Mouse (Mus musculus) embryonic facial prominence, embryonic 14.5 days (tissue): Measurements from ENCODE around the gene Atp7b. TPM values are rescaled to one million over a fixed set of nuclear protein-coding genes. Genes with fewer than 3 reads are reported as not detected.

Experiments used
- ATAC-seq: fragments of 200-750 bp; cut with Nextera tagmentation; 2 replicates; pipeline ENCODE4 v1.8.0; 2017; ENCODE audit warnings: low read depth, moderate number of reproducible peaks, moderate TSS enrichment
- DNase-seq: peaks from one replicate; pipeline ENCODE4 v3.0.0-alpha.2; 2015; ENCODE audit warnings: low spot score
- H3K27ac ChIP-seq: fragments of 300-500 bp; sonication (generic); replicated peaks from 2 replicates; pipeline ENCODE4 v1.5.1; 2014; ENCODE audit warnings: low read depth, mild to moderate bottlenecking, low read length, moderate library complexity
- H3K27me3 ChIP-seq: fragments of 300-500 bp; sonication (generic); replicated peaks from 2 replicates; pipeline ENCODE4 v1.6.1; 2014; ENCODE audit warnings: low read length; ENCODE audit not compliant: control insufficient read depth, insufficient read depth
- H3K36me3 ChIP-seq: fragments of 300-500 bp; sonication (generic); 2 replicates; pipeline ENCODE4 v1.6.1; 2014; ENCODE audit warnings: low read length, mixed read lengths; ENCODE audit not compliant: control insufficient read depth, insufficient read depth
- H3K4me1 ChIP-seq: fragments of 300-500 bp; sonication (generic); 2 replicates; pipeline ENCODE4 v1.6.1; 2014; ENCODE audit warnings: antibody characterized with exemption, low read length; ENCODE audit not compliant: control insufficient read depth, insufficient read depth
- H3K4me2 ChIP-seq: fragments of 300-500 bp; sonication (generic); 2 replicates; pipeline ENCODE4 v1.6.1; 2014; ENCODE audit warnings: low read depth, mild to moderate bottlenecking, low read length, moderate library complexity, mixed read lengths
- H3K4me3 ChIP-seq: fragments of 300-500 bp; sonication (generic); 2 replicates; pipeline ENCODE4 v1.5.1; 2014; ENCODE audit warnings: low read depth, mild to moderate bottlenecking, low read length
- H3K9ac ChIP-seq: fragments of 300-500 bp; sonication (generic); 2 replicates; pipeline ENCODE4 v1.6.1; 2014; ENCODE audit warnings: low read depth, mild to moderate bottlenecking, low read length, moderate library complexity, mixed read lengths
- H3K9me3 ChIP-seq: fragments of 300-500 bp; sonication (generic); 2 replicates; pipeline ENCODE4 v1.6.1; 2016; ENCODE audit warnings: low read length; ENCODE audit not compliant: control insufficient read depth
- WGBS: fragments of 180-500 bp; shearing (Covaris S2); extraction: QIAGEN DNeasy Blood & Tissue Kit; methylation state at CpG from one replicate; pipeline ENCODE4 v1.1.7; 2014; 5-methylcytosine and 5-hydroxymethylcytosine counted together
- polyA plus RNA-seq: library from polyadenylated mRNA; unstranded; fragments of >200 nt; fragmentation: Nextera tagmentation; extraction: Ambion mirVana; gene quantifications from 2 replicates; pipeline ENCODE4 v1.2.1, GENCODE M21; 2014

The Atp7b gene
- polyA plus RNA-seq, 1 experiment from 2014 or later = 0.86 TPM

DNA sequence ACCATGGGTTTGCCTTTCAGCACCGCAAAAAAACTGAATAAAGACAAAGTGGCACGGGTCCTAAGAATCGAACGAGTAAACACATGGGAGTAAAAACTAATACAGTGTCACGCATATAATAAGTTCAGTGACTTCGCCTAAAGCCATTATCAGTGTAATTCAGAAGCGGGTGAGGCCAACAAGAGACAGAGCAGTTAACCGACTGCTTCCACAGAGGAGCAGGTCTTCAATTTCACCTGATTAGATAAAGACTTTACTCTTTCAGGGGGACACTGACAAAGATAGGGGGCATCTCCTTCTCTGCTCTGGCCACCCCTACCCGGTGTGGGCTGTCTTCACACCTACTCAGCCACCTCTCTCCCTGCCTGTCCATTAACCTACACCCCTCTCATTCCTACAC is 1.7 kb downstream of the Atp7b start:
- Histone ChIP-seq H3K9ac (no peak overlapping the region), H3K9me3 (no peaks in the 10 kb centered on the region), H3K4me2 (no peak overlapping the region), H3K4me3 (no peak overlapping the region), H3K36me3 (peaks cover 12% of the 10 kb centered on the region; the same call in 1 of the 2 replicates), H3K27ac (no peak overlapping the region), H3K27me3 (peaks cover 19% of the 10 kb centered on the region), H3K4me1 (peaks cover 4% of the 10 kb centered on the region; the same call in 1 of the 2 replicates)
- ATAC-seq (no peak), DNase-seq (no peak)
- 74% methylated on average over 9 of the region's 9 CpGs for WGBS

DNA sequence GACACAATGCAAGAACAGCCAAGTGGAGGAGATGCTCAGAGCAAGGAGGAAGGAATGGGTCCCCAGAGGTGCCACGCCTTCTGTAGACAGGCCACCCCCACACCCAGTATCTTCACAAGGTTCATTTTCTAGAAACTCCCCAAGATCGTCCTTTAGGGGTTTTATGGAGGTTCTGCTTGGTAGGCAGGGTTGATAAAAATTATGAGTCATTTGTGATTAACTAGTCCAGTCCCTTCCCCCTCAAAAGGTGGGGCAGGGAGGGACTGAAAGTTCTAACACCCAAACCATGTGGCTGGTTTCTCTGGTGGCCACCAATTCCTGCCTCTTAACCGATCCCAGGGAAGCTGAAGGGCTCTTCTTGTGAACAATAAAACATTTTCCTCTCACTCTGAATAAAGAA is 3.3 kb downstream of the Atp7b start:
- peaks cover 19% of the 10 kb centered on the region for H3K27me3 ChIP-seq
- no peak for DNase-seq
- peaks cover 4% of the 10 kb centered on the region; the same call in 1 of the 2 replicates for H3K4me1 ChIP-seq
- no peak for ATAC-seq
- no peaks in the 10 kb centered on the region for H3K9me3 ChIP-seq
- no peak overlapping the region for H3K4me3 ChIP-seq
- H3K27ac ChIP-seq = no peak overlapping the region
- WGBS = 81% methylated on average over 3 of the region's 3 CpGs
- 0 out of 2 replicates have a peak, but pooled peaks cover under 1% of the 10 kb centered on the region for H3K36me3 ChIP-seq
- no peak overlapping the region for H3K9ac ChIP-seq
- H3K4me2 ChIP-seq = no peak overlapping the region

DNA sequence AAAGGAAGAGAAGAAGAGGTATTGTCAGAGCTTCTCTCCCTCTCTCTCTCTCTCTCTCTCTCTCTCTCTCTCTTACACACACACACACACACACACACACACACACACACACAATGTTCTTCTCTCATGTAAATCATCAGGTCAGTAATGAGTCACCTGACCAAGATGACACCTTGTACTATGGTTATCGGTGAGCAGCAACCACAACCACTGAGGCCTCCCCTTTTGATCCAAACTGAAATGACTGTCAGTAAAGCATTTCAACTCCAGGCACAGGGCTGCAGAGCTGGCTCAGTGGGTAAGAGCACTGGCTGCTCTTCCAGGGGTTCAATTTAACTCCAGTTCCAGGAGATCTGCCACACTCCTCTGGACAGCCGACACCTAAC is 4.6 kb downstream of the Atp7b start:
- Histone ChIP-seq H3K4me3 (no peak overlapping the region), H3K9ac (no peak overlapping the region), H3K27me3 (peaks cover 19% of the 10 kb centered on the region), H3K4me1 (no peaks in the 10 kb centered on the region), H3K9me3 (no peaks in the 10 kb centered on the region), H3K27ac (no peak overlapping the region), H3K4me2 (no peak overlapping the region), H3K36me3 (no peaks in the 10 kb centered on the region)
- no peak for DNase-seq
- 84% methylated on average over 2 of the region's 2 CpGs for WGBS
- ATAC-seq = no peak

DNA sequence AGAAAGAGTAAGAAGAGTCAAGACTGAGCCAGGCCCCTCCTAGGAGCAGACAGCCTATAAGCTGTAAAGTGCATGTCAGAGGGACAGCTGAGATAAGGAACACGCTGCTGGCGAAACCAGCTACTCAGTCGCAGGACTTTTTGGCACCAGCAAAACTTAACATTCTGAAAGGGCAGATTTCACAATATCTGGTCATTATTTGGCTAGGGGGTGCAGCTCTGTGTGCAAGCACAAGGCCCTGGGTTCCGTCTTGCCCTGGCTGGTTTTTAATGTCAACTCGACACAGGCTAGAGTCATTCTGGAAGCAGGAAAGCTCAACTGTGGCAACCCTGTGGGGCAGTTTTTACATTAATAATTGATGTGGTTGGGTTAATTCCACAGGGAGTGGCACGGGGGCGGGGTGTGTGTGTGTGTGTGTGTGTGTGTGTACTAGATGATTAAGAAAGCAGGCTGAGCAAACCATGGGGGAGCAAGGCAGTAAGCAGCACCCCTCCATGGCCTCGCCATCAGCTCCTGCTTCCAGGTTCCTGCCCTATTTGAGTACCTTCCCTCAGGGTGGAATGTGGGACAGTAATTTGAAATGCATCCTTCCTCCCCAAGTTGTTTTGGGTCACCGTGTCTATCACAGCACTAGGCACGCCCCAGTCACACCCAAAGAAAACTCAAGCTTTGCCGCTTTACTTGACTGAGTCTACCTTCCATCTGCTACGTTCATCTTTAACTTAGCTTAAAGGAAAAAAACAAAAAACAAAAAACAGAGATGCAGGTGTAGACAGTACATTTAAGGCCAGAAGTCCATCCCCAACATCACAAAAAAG is 5.2 kb downstream of the Atp7b start:
- ATAC-seq (no peak), DNase-seq (no peak)
- H3K36me3 ChIP-seq = no peaks in the 10 kb centered on the region
- no peaks in the 10 kb centered on the region for H3K4me1 ChIP-seq
- H3K4me3 ChIP-seq = no peak overlapping the region
- WGBS = 81% methylated on average over 12 of the region's 12 CpGs
- H3K4me2 ChIP-seq = no peak overlapping the region
- H3K27me3 ChIP-seq = peaks cover 16% of the 10 kb centered on the region
- H3K27ac ChIP-seq = no peak overlapping the region
- no peaks in the 10 kb centered on the region for H3K9me3 ChIP-seq
- H3K9ac ChIP-seq = no peak overlapping the region

DNA sequence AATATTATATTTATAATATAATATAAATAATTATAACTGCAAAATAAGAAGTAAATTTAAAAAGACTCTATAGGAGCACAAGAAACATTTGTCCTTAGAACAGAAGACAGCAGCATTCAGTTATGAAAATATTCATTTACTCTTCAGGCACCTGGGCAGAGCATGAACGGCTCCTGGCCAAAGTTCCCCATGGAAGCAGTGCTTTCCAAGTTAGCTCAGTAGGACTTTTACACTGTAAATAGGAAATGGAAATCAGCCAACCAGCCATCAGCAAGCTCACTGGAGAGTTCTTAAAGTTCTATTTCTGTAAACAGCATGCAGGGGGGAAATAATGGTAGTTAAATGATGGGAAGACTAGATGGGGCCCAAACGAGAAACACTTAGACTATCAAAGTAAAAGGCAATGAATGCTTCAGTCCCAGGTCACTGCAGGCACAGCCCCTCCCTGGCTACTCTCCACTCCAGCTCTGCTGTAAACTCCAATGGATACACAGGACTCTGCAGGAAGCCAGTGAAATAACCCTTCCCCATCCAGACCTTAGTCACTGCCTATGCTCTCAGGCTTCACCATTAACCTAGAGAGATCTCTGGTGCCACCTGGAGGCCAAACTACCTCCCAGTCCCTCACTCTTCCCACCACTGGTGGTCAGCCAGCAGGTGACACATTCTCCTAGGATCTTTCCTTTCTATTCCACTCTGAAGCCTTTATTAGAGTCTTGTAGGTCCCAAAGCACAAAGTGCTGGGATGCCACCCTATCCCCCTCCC is 12.2 kb downstream of the Atp7b start:
- Histone ChIP-seq H3K27ac (no peak overlapping the region), H3K36me3 (no peaks in the 10 kb centered on the region), H3K27me3 (no peaks in the 10 kb centered on the region), H3K9me3 (peaks cover 4% of the 10 kb centered on the region; the same call in 1 of the 2 replicates), H3K4me3 (no peak overlapping the region), H3K9ac (no peak overlapping the region), H3K4me2 (no peak overlapping the region), H3K4me1 (no peaks in the 10 kb centered on the region)
- DNase-seq (peak; percentile 36), ATAC-seq (peak; percentile 55; the same call in 1 of the 2 replicates)
- 62% methylated on average over 2 of the region's 2 CpGs for WGBS

DNA sequence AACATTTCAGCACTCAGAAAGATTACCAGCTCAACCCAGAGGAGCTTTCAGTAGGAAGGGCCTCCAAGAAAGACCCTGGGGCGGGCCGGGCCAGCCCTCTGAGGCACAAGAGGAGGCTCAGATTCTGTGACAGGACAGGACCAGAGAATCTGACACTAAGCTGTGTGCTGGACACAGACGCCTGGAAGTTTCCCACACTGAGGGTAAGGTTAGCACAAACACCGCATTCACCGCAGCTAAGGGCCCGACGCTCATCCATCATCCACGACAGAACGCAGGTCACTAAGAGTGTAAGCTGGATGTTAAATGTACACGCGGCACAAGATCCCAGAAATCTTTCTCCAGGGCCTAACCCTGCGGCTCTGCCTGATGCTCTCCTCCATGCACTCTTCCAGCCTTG is 16.4 kb downstream of the Atp7b start:
- Histone ChIP-seq H3K36me3 (no peaks in the 10 kb centered on the region), H3K9me3 (peaks cover 4% of the 10 kb centered on the region; the same call in 1 of the 2 replicates), H3K4me2 (no peak overlapping the region), H3K27ac (no peak overlapping the region), H3K4me3 (no peak overlapping the region), H3K4me1 (no peaks in the 10 kb centered on the region), H3K27me3 (peaks cover 8% of the 10 kb centered on the region; the same call in 1 of the 2 replicates), H3K9ac (no peak overlapping the region)
- peak; percentile 21 for DNase-seq
- ATAC-seq = peak; percentile 83; the same call in 1 of the 2 replicates
- 36% methylated on average over 12 of the region's 12 CpGs for WGBS

DNA sequence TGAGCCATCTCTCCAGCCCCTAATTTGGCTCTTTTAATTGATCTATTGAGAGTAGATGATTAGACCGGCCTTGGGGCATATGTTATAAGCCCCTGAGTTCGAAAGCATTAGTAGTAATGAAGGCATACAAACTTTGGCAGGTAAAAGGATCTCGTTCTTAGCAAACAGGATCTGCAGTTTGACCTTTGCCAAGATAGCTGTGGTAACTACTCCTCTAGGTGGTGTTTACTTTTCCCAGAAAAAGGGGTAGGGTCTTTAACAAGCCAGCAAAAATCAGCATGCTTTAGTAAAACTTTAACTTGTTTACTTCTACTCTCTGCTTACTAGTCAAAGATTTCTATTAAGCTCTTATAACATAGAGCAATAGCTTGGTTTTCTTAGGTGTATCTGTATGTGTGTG is 17.6 kb downstream of the Atp7b start:
- Histone ChIP-seq H3K27me3 (peaks cover 8% of the 10 kb centered on the region; the same call in 1 of the 2 replicates), H3K27ac (no peak overlapping the region), H3K9ac (no peak overlapping the region), H3K4me1 (no peaks in the 10 kb centered on the region), H3K4me2 (no peak overlapping the region), H3K4me3 (no peak overlapping the region), H3K9me3 (peaks cover 4% of the 10 kb centered on the region; the same call in 1 of the 2 replicates), H3K36me3 (no peaks in the 10 kb centered on the region)
- DNase-seq = no peak
- 71% methylated on average over 3 of the region's 3 CpGs for WGBS
- ATAC-seq = no peak

DNA sequence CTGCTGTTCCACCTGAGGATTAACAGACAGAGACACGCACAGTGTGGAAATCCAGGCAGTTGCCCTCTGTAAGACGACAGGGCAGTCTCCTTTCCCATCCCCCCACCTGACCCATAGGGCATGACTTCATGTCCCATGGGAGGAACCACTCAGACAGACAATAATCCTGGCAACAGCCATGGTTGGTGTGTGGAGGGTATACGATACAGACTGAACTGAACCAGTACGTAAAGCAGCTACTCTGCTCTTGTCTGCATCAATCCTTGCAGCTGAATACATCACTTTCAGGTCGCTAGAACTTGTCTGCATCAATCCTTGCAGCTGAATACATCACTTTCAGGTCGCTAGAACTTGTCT is 20.0 kb downstream of the Atp7b start:
- Histone ChIP-seq H3K9me3 (no peaks in the 10 kb centered on the region), H3K36me3 (no peaks in the 10 kb centered on the region), H3K27me3 (peaks cover 8% of the 10 kb centered on the region; the same call in 1 of the 2 replicates), H3K4me1 (no peaks in the 10 kb centered on the region), H3K27ac (no peak overlapping the region), H3K9ac (no peak overlapping the region), H3K4me2 (no peak overlapping the region), H3K4me3 (no peak overlapping the region)
- 48% methylated on average over 6 of the region's 6 CpGs for WGBS
- ATAC-seq (no peak), DNase-seq (no peak)
